Mouse (Mus musculus) G1E (cell line): ENCODE measurements around the gene Actn4.

Source experiments
- CTCF ChIP-seq: IDR thresholded peaks from 2 replicates; pipeline ENCODE4 v1.5.1; 2012; ENCODE audit warnings: low read depth, low read length, inconsistent platforms, mixed read lengths
- GATA1 ChIP-seq: IDR thresholded peaks from 2 replicates; pipeline ENCODE4 v1.6.1; 2012; ENCODE audit warnings: borderline replicate concordance, low read length, inconsistent platforms, mixed read lengths
- POLR2AphosphoS5 ChIP-seq: IDR thresholded peaks from 2 replicates; pipeline ENCODE4 v1.6.1; 2012; ENCODE audit warnings: low read depth, low read length, inconsistent platforms; ENCODE audit not compliant: insufficient replicate concordance
- TAL1 ChIP-seq: conservative IDR thresholded peaks from 2 replicates; pipeline ENCODE4 v1.6.1; 2012; ENCODE audit warnings: low read depth, low read length, inconsistent platforms, mixed read lengths

GRCm38 (mm10) chr7:29008171-29008570, 46.0 kb upstream of the Actn4 start:
- TF ChIP-seq CTCF (no peak), POLR2AphosphoS5 (no peak), GATA1 (no peak), TAL1 (no peak)
